Mouse (Mus musculus): ENCODE results near the gene Adgre5. TPM values are rescaled to one million over a fixed set of nuclear protein-coding genes. Genes with fewer than 3 reads are reported as not detected.

The Adgre5 gene
- total RNA-seq (2014; rRNA removed) (9.2 and 9.9 TPM in 2 replicates), polyA plus RNA-seq (2015; fragmentation: Nextera tagmentation; extraction: Ambion mirVana) (6.7 and 9.2 TPM in 2 replicates)

- H3K4me1 ChIP-seq (ENCODE audit: insufficient read depth) = no peaks in the 10 kb centered on the region
- H3K27ac ChIP-seq (ENCODE audit: low read depth, low read length) = 0 out of 2 replicates have a peak within 1 kb of the TSS, but pooled peaks have one; percentile 29
- no peaks in the 10 kb centered on the region for H3K9me3 ChIP-seq (ENCODE audit: low read length)
- peak within 1 kb of the TSS; percentile 83 for H3K4me2 ChIP-seq (ENCODE audit: low read depth)
- no peak for TF ChIP-seq CTCF (IDR thresholded peaks at IDR 0.05; ENCODE audit: low read depth)
- H3K4me3 ChIP-seq (ENCODE audit: low read depth, low read length) = peak within 1 kb of the TSS; percentile 45
- WGBS = 1% methylated on average over 44 of the region's 56 CpGs
- DNase-seq (no peak), ATAC-seq (peak; percentile 40)
- peaks cover 19% of the 10 kb centered on the region for H3K27me3 ChIP-seq (ENCODE audit: insufficient read depth, low read length)
- H3K36me3 ChIP-seq (ENCODE audit: insufficient read depth) = no peaks in the 10 kb centered on the region
- H3K9ac ChIP-seq = peak within 1 kb of the TSS; percentile 49
Measured at GRCm38 (mm10) chr8:83740976-83741741, at the start of gene Adgre5. Gene Adgre5 (minus strand): TSS chr8:83741326.

- no peak for DNase-seq
- no peaks in the 10 kb centered on the region for H3K36me3 ChIP-seq (ENCODE audit: insufficient read depth)
- TF ChIP-seq CTCF (IDR thresholded peaks at IDR 0.05; ENCODE audit: low read depth) = no peak
Measured at GRCm38 (mm10) chr8:83789826-83790225, 48.7 kb upstream of the Adgre5 start.

GRCm38 (mm10) chr8:83785046-83785445, 43.9 kb upstream of the Adgre5 start:
- TF ChIP-seq CTCF (IDR thresholded peaks at IDR 0.05; ENCODE audit: low read depth) = no peak
- DNase-seq = peak; percentile 25
- no peak overlapping the region for H3K4me3 ChIP-seq (ENCODE audit: low read depth, low read length)
- H3K36me3 ChIP-seq (ENCODE audit: insufficient read depth) = no peaks in the 10 kb centered on the region
- 59% methylated on average over 10 of the region's 10 CpGs for WGBS
- no peaks in the 10 kb centered on the region for H3K27me3 ChIP-seq (ENCODE audit: insufficient read depth, low read length)
- H3K27ac ChIP-seq (ENCODE audit: low read depth, low read length) = no peak overlapping the region
- H3K9ac ChIP-seq = no peak overlapping the region
- peak; percentile 34; the same call in 1 of the 2 replicates for ATAC-seq
- no peaks in the 10 kb centered on the region for H3K4me1 ChIP-seq (ENCODE audit: insufficient read depth)
- H3K4me2 ChIP-seq (ENCODE audit: low read depth) = no peak overlapping the region
- H3K9me3 ChIP-seq (ENCODE audit: low read length) = no peaks in the 10 kb centered on the region

More at GRCm38 (mm10) chr8:83789826-83790225, 48.7 kb upstream of the Adgre5 start:
- Histone ChIP-seq H3K4me3 (ENCODE audit: low read depth, low read length) (no peak overlapping the region), H3K9ac (no peak overlapping the region), H3K9me3 (ENCODE audit: low read length) (no peaks in the 10 kb centered on the region), H3K27ac (ENCODE audit: low read depth, low read length) (no peak overlapping the region), H3K27me3 (ENCODE audit: insufficient read depth, low read length) (no peaks in the 10 kb centered on the region), H3K4me1 (ENCODE audit: insufficient read depth) (no peaks in the 10 kb centered on the region), H3K4me2 (ENCODE audit: low read depth) (no peak overlapping the region)
- 83% methylated on average over 4 of the region's 4 CpGs for WGBS
- ATAC-seq = no peak

GRCm38 (mm10) chr8:83782832-83783558, 41.9 kb upstream of the Adgre5 start:
- Histone ChIP-seq H3K9me3 (ENCODE audit: low read length) (no peaks in the 10 kb centered on the region), H3K4me1 (ENCODE audit: insufficient read depth) (no peaks in the 10 kb centered on the region), H3K27ac (ENCODE audit: low read depth, low read length) (0 out of 2 replicates have a peak overlapping the region, but pooled peaks have one; percentile 9), H3K4me3 (ENCODE audit: low read depth, low read length) (no peak overlapping the region), H3K9ac (no peak overlapping the region), H3K4me2 (ENCODE audit: low read depth) (peak overlapping the region; percentile 33; the same call in 1 of the 2 replicates), H3K27me3 (ENCODE audit: insufficient read depth, low read length) (no peaks in the 10 kb centered on the region), H3K36me3 (ENCODE audit: insufficient read depth) (no peaks in the 10 kb centered on the region)
- DNase-seq (peak; percentile 88), ATAC-seq (peak; percentile 91)
- WGBS = 16% methylated on average over 27 of the region's 28 CpGs
- TF ChIP-seq CTCF (IDR thresholded peaks at IDR 0.05; ENCODE audit: low read depth) = peak; percentile 98

GRCm38 (mm10) chr8:83779610-83780009, 38.5 kb upstream of the Adgre5 start:
- no peak for ATAC-seq
- no peaks in the 10 kb centered on the region for H3K27me3 ChIP-seq (ENCODE audit: insufficient read depth, low read length)

GRCm38 (mm10) chr8:83778051-83778450, 36.9 kb upstream of the Adgre5 start:
- Histone ChIP-seq H3K36me3 (ENCODE audit: insufficient read depth) (no peaks in the 10 kb centered on the region), H3K9me3 (ENCODE audit: low read length) (no peaks in the 10 kb centered on the region), H3K4me2 (ENCODE audit: low read depth) (no peak overlapping the region), H3K4me3 (ENCODE audit: low read depth, low read length) (no peak overlapping the region), H3K4me1 (ENCODE audit: insufficient read depth) (no peaks in the 10 kb centered on the region), H3K27ac (ENCODE audit: low read depth, low read length) (no peak overlapping the region), H3K9ac (no peak overlapping the region), H3K27me3 (ENCODE audit: insufficient read depth, low read length) (no peaks in the 10 kb centered on the region)
- ATAC-seq (no peak), DNase-seq (no peak)
- 67% methylated on average over 3 of the region's 3 CpGs for WGBS
- no peak for TF ChIP-seq CTCF (IDR thresholded peaks at IDR 0.05; ENCODE audit: low read depth)

More at GRCm38 (mm10) chr8:83779610-83780009, 38.5 kb upstream of the Adgre5 start:
- no peak overlapping the region for H3K27ac ChIP-seq (ENCODE audit: low read depth, low read length)
- H3K9ac ChIP-seq = no peak overlapping the region
- no peaks in the 10 kb centered on the region for H3K36me3 ChIP-seq (ENCODE audit: insufficient read depth)
- WGBS = 83% methylated on average over 5 of the region's 5 CpGs
- no peak for TF ChIP-seq CTCF (IDR thresholded peaks at IDR 0.05; ENCODE audit: low read depth)
- DNase-seq = no peak
- H3K4me2 ChIP-seq (ENCODE audit: low read depth) = no peak overlapping the region
- H3K9me3 ChIP-seq (ENCODE audit: low read length) = no peaks in the 10 kb centered on the region
- no peaks in the 10 kb centered on the region for H3K4me1 ChIP-seq (ENCODE audit: insufficient read depth)
- no peak overlapping the region for H3K4me3 ChIP-seq (ENCODE audit: low read depth, low read length)

GRCm38 (mm10) chr8:83776632-83777031, 35.5 kb upstream of the Adgre5 start:
- H3K9ac ChIP-seq = no peak overlapping the region

More at GRCm38 (mm10) chr8:83776632-83777031, 35.5 kb upstream of the Adgre5 start:
- Histone ChIP-seq H3K4me3 (ENCODE audit: low read depth, low read length) (no peak overlapping the region), H3K27me3 (ENCODE audit: insufficient read depth, low read length) (no peaks in the 10 kb centered on the region), H3K9me3 (ENCODE audit: low read length) (no peaks in the 10 kb centered on the region), H3K27ac (ENCODE audit: low read depth, low read length) (no peak overlapping the region), H3K4me2 (ENCODE audit: low read depth) (no peak overlapping the region), H3K4me1 (ENCODE audit: insufficient read depth) (no peaks in the 10 kb centered on the region), H3K36me3 (ENCODE audit: insufficient read depth) (no peaks in the 10 kb centered on the region)
- TF ChIP-seq CTCF (IDR thresholded peaks at IDR 0.05; ENCODE audit: low read depth) = no peak
- 53% methylated on average over 4 of the region's 4 CpGs for WGBS
- ATAC-seq (no peak), DNase-seq (no peak)

All from forebrain, postnatal 0 days (tissue).